In the genomic region with DNA sequence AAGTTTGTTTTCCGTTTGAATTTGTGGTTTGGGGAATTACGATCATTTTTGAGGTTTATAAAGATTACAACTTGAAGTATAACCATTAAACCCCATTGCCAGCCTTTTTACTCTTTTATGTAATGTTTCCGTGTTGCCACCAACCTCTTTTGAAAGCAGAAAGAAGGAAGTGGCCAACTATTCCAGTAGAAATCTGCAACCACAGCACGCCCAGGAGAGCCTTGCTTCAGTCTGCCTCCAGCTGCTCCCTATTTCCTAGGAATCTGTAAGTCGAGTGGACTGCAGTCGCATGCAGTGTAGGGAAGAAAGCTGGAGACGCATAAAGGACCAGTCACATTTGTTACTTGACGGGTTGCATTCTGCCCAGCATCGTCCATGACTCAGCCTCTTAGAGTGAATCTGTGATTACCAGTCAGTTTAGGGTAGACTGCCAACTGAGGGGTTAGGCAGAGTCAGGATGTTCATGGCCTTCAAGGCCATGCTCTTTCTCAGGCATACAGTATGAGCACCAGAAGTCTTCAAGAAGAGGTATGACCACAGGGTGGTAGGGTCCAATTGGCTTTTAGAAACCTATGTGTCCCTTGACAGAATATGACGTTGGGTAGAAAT, we compare ENCODE assay signal across 12 mouse cellular contexts.
"Had no signal": no experiment of that assay in that cellular context is flagged by ENCODE, and none has a peak within 500 bp of the region (broad histone marks: within the 10 kb centered on the region; RNA-seq: fewer than 3 reads in every experiment).

No protein-coding gene starts in this region.

- H3K27ac ChIP-seq: limb, embryonic 15.5 days; liver, embryonic 14.5 days; midbrain, embryonic 12.5 days had no signal

- H3K27me3 ChIP-seq: limb, embryonic 15.5 days; midbrain, embryonic 12.5 days had no signal

- DNase-seq: kidney, adult 18-20 months; kidney, postnatal 14 days; lung, adult 2 months; lung, postnatal 4 days; right cerebral cortex, adult 18-20 months; right cerebral cortex, postnatal 25 days; thymus, postnatal 36 days had no signal

- ATAC-seq: lung, postnatal 0 days; midbrain, embryonic 16.5 days had no signal

- H3K36me3 ChIP-seq: limb, embryonic 15.5 days; midbrain, embryonic 12.5 days had no signal

- H3K4me3 ChIP-seq: limb, embryonic 15.5 days; midbrain, embryonic 12.5 days had no signal
